Mouse (Mus musculus) liver, embryonic 18 days (tissue): ENCODE data around the gene Dzip1. TPM values are rescaled to one million over a fixed set of nuclear protein-coding genes. Genes with fewer than 3 reads are reported as not detected.

Experiments
- polyA plus RNA-seq: library from polyadenylated mRNA; depleted of rRNA; stranded (reverse); fragments of >200 nt; gene quantifications from 2 replicates; pipeline ENCODE4 v1.2.3, GENCODE M21; 2012; rRNA removed

Dzip1 gene
- 0.91 and 1.3 TPM in 2 replicates for polyA plus RNA-seq

DNA sequence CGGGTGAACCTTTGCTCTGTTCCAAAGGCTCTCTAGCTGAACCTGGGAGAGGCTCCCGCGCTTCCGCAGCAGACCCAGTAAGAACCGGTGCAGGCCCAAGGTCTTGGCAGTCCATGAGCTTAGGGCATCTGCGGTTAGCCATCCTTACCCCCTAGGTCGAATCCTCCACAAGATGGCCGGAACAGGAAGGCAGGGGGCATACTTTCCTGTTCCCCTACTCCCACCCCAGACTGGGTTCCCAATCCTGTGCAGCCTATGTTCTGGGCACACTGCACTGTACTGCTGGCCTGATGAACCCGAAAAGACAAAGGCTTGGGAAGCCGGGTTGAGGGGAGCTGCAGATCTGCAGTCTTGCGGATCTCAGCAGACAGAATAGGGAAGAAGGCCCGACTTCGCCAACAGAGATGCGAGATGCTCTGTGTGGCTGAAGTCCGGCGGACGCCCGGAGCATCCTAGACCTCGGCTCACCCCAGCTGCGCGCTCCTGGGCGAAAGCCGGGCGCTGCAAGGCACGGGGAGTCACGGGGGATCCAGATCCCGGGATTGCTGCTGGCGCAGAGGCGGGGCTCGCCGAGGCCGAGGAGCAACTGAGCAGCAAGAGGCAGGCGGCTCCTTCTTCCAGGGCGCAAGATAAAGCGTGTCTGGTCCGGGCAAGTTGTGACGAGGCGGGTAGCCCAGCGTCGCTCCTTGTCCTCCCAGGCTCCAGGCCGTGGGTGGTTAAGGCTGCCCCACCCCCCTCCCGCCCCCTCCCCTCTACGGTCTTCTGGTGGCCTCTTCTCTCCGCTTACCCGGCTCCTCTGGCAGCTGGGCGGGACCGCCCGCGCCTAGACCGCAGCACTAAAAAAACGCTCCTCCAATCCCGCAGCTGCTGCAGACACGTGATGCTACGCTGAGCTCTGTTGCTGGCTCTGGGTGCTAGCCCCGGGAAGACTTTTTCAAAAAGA is at the start of gene Dzip1:
Dzip1 (minus strand) TSS at position 788 of the 943 bp plus-strand sequence.

DNA sequence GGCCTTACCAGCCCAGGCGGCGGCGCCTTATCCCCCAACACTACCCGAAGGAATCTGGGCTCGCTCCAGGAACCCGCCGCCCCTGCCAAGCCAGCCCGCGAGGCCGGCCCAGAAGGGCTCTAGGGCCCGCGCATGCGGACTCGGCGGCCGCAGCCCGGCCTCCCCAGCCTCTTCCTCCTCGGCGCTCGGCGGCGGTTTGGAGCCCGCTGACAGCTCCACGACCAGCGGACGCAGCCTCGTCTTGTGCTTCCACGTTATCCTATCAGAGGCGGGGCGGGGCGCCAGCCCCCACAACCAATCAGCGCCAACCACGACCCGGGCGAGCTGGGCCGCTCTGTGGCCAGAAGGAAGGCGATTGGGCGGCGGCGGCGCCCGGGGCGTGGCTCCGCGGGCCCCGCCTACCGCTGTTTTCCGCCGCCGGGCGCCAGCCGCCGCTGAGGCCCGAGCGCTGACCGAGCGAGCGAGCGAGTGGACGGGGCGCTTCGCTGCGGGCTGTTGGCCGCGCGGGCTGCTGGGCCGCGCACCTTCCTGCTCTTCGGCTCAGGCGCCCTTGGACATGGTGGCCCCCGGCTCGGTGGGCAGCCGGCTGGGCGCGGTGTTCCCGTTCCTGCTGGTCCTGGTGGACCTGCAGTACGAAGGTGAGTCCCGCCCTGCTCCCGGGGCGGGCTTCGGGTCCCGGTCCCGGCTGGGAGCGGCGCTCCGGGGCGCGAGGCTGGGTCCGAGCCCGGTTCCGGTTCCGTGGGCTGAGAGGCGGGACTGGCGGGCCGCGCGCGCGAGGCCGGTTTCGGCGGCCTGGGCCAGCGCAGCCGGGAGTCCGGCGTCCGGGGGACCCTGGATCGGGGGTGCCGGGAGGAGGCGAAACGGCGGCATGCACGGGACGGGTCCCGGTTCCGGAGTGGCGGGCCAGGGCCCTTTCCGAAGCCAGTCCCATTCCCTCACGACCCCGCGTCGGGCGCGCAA is 12.6 kb upstream of the Dzip1 start, which contains the start of gene Dnajc3:
Dnajc3 (plus strand) TSS at position 444 of the 960 bp plus-strand sequence.

Other genes with a start within 250 kb of the Dzip1 start
- 1.0 and 1.3 TPM in 2 replicates for gene Abcc4, start 219.2 kb downstream of the Dzip1 start, polyA plus RNA-seq
- 0.11 and 0.16 TPM in 2 replicates for gene Cldn10, start 137.6 kb downstream of the Dzip1 start, polyA plus RNA-seq
- 27.8 and 32.2 TPM in 2 replicates for gene Dnajc3, start 12.5 kb upstream of the Dzip1 start, polyA plus RNA-seq
- gene Uggt2, start 174.0 kb upstream of the Dzip1 start, polyA plus RNA-seq, result 2.2 and 2.5 TPM in 2 replicates
- gene Hs6st3, start 212.9 kb upstream of the Dzip1 start, polyA plus RNA-seq, result 0.02 and 0.05 TPM in 2 replicates